Mouse (Mus musculus) ES-Bruce4 (cell line): ENCODE results near the gene Tnfrsf13b.

Source experiments
- CTCF ChIP-seq: IDR thresholded peaks from one replicate; pipeline ENCODE4 v1.8.1; 2011; ENCODE audit warnings: low read depth, low read length
- EP300 ChIP-seq: IDR thresholded peaks from 2 replicates; pipeline ENCODE4 v1.6.1; 2011; ENCODE audit warnings: low read depth, low read length; ENCODE audit not compliant: insufficient read depth
- POLR2A ChIP-seq: IDR thresholded peaks from one replicate; pipeline ENCODE4 v1.8.1; 2011; ENCODE audit warnings: low read length; ENCODE audit not compliant: insufficient read depth

- TF ChIP-seq CTCF (no peak), POLR2A (no peak), EP300 (no peak)
These were observed 36.2 kb downstream of the Tnfrsf13b start for GRCm38 (mm10) chr11:61162776-61163175.
